Mouse (Mus musculus) hindbrain, embryonic 11.5 days (tissue): ENCODE measurements around the gene Ntmt1. TPM values are rescaled to one million over a fixed set of nuclear protein-coding genes. Genes with fewer than 3 reads are reported as not detected.

ENCODE experiments used
- ATAC-seq: fragments of 200-750 bp; cut with Nextera tagmentation; 2 replicates; pipeline ENCODE4 v1.8.0; 2017; ENCODE audit warnings: mild to moderate bottlenecking, moderate TSS enrichment, moderate library complexity; ENCODE audit not compliant: low FRiP score
- DNase-seq: peaks from one replicate; pipeline ENCODE4 v3.0.0-alpha.2; 2015; ENCODE audit warnings: low spot score
- H3K27ac ChIP-seq: fragments of 300-500 bp; sonication (generic); 2 replicates; pipeline ENCODE4 v1.5.1; 2014; ENCODE audit warnings: mild to moderate bottlenecking, low read depth, low read length
- H3K27me3 ChIP-seq: fragments of 300-500 bp; sonication (generic); 2 replicates; pipeline ENCODE4 v1.6.1; 2014; ENCODE audit warnings: mild to moderate bottlenecking, low read length, moderate library complexity, mixed read lengths; ENCODE audit not compliant: control insufficient read depth, insufficient read depth
- H3K36me3 ChIP-seq: fragments of 300-500 bp; sonication (generic); 2 replicates; pipeline ENCODE4 v1.6.1; 2014; ENCODE audit warnings: mild to moderate bottlenecking, low read length, moderate library complexity, mixed read lengths; ENCODE audit not compliant: control insufficient read depth, insufficient read depth
- H3K4me1 ChIP-seq: fragments of 300-500 bp; sonication (generic); replicated peaks from 2 replicates; pipeline ENCODE4 v1.6.1; 2014; ENCODE audit warnings: low read length, mixed read lengths; ENCODE audit not compliant: control insufficient read depth, insufficient read depth
- H3K4me2 ChIP-seq: fragments of 300-500 bp; sonication (generic); replicated peaks from 2 replicates; pipeline ENCODE4 v1.6.1; 2014; ENCODE audit warnings: mild to moderate bottlenecking, low read depth, low read length
- H3K4me3 ChIP-seq: fragments of 300-500 bp; sonication (generic); 2 replicates; pipeline ENCODE4 v1.5.1; 2014; ENCODE audit warnings: low read depth, low read length
- H3K9ac ChIP-seq: fragments of 300-500 bp; sonication (generic); 2 replicates; pipeline ENCODE4 v1.6.1; 2014; ENCODE audit warnings: low read depth, low read length
- H3K9me3 ChIP-seq: fragments of 300-500 bp; sonication (generic); 2 replicates; pipeline ENCODE4 v1.6.1; 2016; ENCODE audit warnings: low read length; ENCODE audit not compliant: control insufficient read depth
- WGBS: fragments of 180-500 bp; shearing (Covaris S2); extraction: QIAGEN DNeasy Blood & Tissue Kit; methylation state at CpG from one replicate; pipeline ENCODE4 v1.1.7; 2014; 5-methylcytosine and 5-hydroxymethylcytosine counted together
- polyA plus RNA-seq: library from polyadenylated mRNA; unstranded; fragments of >200 nt; fragmentation: Nextera tagmentation; extraction: Ambion mirVana; gene quantifications from 2 replicates; pipeline ENCODE4 v1.2.1, GENCODE M21; 2014

Gene Ntmt1
- polyA plus RNA-seq, 1 experiment from 2014 or later, result 108 TPM

DNA sequence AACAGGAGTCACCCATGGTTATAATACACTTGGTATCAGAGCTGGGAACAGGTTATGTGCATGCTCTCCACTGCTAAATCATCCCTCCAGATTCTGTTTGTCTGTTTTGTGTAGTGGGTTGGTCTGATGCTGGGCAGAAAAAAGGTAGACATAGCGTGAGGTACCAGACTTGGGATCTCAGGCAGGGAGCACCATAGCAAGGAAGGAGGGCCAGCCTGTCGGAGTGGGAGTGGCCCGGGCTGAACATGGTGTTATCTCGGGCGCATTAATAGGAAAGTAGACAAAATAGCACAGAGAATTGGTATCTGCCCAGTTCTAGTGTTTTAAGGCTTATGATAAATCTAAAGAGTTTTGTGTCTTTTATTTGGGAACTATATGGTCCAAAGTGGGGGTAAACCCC lies 39.1 kb upstream of the Ntmt1 start:
- H3K4me2 ChIP-seq, result no peak overlapping the region
- H3K9me3 ChIP-seq, result 0 out of 2 replicates have a peak, but pooled peaks cover 4% of the 10 kb centered on the region
- H3K9ac ChIP-seq, result no peak overlapping the region
- DNase-seq (no peak), ATAC-seq (no peak)
- H3K27me3 ChIP-seq, result no peaks in the 10 kb centered on the region
- no peaks in the 10 kb centered on the region for H3K36me3 ChIP-seq
- peaks cover 16% of the 10 kb centered on the region for H3K4me1 ChIP-seq
- H3K27ac ChIP-seq, result no peak overlapping the region
- H3K4me3 ChIP-seq, result no peak overlapping the region
- WGBS, result 85% methylated on average over 5 of the region's 5 CpGs

DNA sequence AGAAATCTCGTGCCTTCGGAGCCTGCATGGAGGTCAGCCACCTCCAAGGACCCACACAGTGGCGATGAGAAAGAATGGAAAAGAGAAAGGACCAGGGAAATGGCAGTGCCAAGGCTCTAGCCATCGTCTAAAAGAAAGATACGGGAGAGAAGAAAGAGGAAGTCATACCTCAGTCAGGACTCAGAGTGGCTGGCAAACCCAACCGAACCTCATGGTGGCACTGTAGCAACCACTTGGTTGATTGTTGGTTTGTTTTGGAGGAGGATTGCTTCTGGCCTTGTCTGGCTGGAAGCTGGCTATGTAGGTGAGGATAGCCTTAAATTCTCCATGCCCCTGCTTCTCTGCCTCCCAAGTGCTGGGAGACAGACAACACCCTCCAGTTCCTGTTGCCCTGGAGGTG lies 38.4 kb upstream of the Ntmt1 start:
- DNase-seq (no peak), ATAC-seq (no peak)
- WGBS, result 49% methylated on average over 6 of the region's 6 CpGs
- H3K4me2 ChIP-seq, result no peak overlapping the region
- H3K27ac ChIP-seq, result peak overlapping the region; percentile 11; the same call in 1 of the 2 replicates
- no peak overlapping the region for H3K9ac ChIP-seq
- H3K4me3 ChIP-seq, result no peak overlapping the region
- H3K9me3 ChIP-seq, result 0 out of 2 replicates have a peak, but pooled peaks cover 4% of the 10 kb centered on the region
- no peaks in the 10 kb centered on the region for H3K36me3 ChIP-seq
- H3K27me3 ChIP-seq, result no peaks in the 10 kb centered on the region
- H3K4me1 ChIP-seq, result peaks cover 16% of the 10 kb centered on the region

DNA sequence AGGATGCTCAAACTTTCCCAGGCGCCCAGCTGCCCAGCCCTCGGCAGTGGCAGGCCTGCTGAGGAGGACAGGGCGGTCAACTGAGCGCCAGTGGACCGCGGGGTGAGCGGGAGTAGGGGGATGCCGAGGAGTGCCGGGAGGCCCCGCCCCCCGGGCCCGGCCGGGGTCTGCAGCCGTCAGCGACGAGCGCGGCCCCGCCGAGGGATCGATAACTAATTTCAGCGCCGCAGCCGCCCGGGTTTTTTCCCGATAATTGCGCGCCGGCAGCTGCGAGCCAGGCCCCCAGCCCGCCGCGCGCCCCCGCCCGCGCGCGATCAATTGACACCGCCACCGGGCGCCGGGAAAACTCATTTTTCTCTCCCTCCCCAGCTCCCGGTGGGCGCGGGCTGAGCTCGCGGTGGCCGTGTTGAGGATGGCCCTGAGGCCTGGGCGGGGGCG lies 36.2 kb upstream of the Ntmt1 start:
- ATAC-seq, result peak; percentile 72
- peak overlapping the region; percentile 83 for H3K4me2 ChIP-seq
- no peaks in the 10 kb centered on the region for H3K9me3 ChIP-seq
- peak; percentile 74 for DNase-seq
- peak overlapping the region; percentile 89 for H3K27ac ChIP-seq
- H3K4me3 ChIP-seq, result peak overlapping the region; percentile 39
- H3K27me3 ChIP-seq, result no peaks in the 10 kb centered on the region
- H3K4me1 ChIP-seq, result peaks cover 16% of the 10 kb centered on the region
- under 1% methylated on average over 46 of the region's 51 CpGs for WGBS
- H3K9ac ChIP-seq, result peak overlapping the region; percentile 65
- H3K36me3 ChIP-seq, result no peaks in the 10 kb centered on the region

- H3K9me3 ChIP-seq, result no peaks in the 10 kb centered on the region
- H3K4me2 ChIP-seq, result peak overlapping the region; percentile 83
- H3K9ac ChIP-seq, result peak overlapping the region; percentile 65
- H3K27ac ChIP-seq, result peak overlapping the region; percentile 89
- 5% methylated on average over 19 of the region's 19 CpGs for WGBS
- no peaks in the 10 kb centered on the region for H3K27me3 ChIP-seq
- peak; percentile 60 for DNase-seq
- peak overlapping the region; percentile 39 for H3K4me3 ChIP-seq
- peaks cover 16% of the 10 kb centered on the region for H3K4me1 ChIP-seq
- no peaks in the 10 kb centered on the region for H3K36me3 ChIP-seq
- ATAC-seq, result peak; percentile 64; the same call in 1 of the 2 replicates
These were observed 35.7 kb upstream of the Ntmt1 start for GRCm38 (mm10) chr2:30771806-30772460.

GRCm38 (mm10) chr2:30772581-30773312 lies 34.9 kb upstream of the Ntmt1 start:
- H3K4me1 ChIP-seq, result peaks cover 13% of the 10 kb centered on the region
- peak overlapping the region; percentile 89 for H3K27ac ChIP-seq
- no peaks in the 10 kb centered on the region for H3K36me3 ChIP-seq
- H3K9ac ChIP-seq, result no peak overlapping the region
- H3K4me3 ChIP-seq, result no peak overlapping the region
- no peak for DNase-seq
- no peak for ATAC-seq
- no peaks in the 10 kb centered on the region for H3K9me3 ChIP-seq
- WGBS, result 43% methylated on average over 15 of the region's 15 CpGs
- H3K4me2 ChIP-seq, result no peak overlapping the region
- H3K27me3 ChIP-seq, result no peaks in the 10 kb centered on the region

- Histone ChIP-seq H3K4me3 (no peak overlapping the region), H3K4me2 (no peak overlapping the region), H3K4me1 (peaks cover 17% of the 10 kb centered on the region), H3K36me3 (no peaks in the 10 kb centered on the region), H3K9ac (no peak overlapping the region), H3K9me3 (no peaks in the 10 kb centered on the region), H3K27me3 (no peaks in the 10 kb centered on the region), H3K27ac (peak overlapping the region; percentile 54; the same call in 1 of the 2 replicates)
- ATAC-seq (no peak), DNase-seq (no peak)
- 80% methylated on average over 8 of the region's 8 CpGs for WGBS
These were observed 34.2 kb upstream of the Ntmt1 start for GRCm38 (mm10) chr2:30773313-30774005.

DNA sequence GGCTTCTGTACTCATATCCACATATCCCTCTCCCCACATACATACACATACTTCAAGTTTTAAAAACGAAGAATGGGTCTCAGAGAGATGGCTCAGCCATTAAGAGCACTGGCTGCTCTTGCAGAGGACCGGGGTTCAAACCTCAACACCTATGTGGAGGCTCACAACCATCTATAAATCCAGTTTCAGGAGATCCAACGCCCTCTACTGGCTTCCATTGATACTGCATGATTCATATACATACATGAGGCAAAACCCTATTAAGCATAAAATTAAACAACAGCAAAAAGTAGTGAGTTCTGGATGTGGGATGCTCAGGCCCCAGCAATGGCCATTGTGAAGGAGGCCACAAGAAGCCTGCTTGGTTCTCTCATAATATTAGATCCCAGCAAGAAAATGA lies 31.7 kb upstream of the Ntmt1 start:
- Histone ChIP-seq H3K9ac (no peak overlapping the region), H3K36me3 (no peaks in the 10 kb centered on the region), H3K4me2 (no peak overlapping the region), H3K27me3 (no peaks in the 10 kb centered on the region), H3K4me1 (peaks cover 22% of the 10 kb centered on the region), H3K4me3 (no peak overlapping the region), H3K9me3 (no peaks in the 10 kb centered on the region), H3K27ac (no peak overlapping the region)
- ATAC-seq, result no peak
- WGBS, result 53% methylated on average over 3 of the region's 3 CpGs
- no peak for DNase-seq

- Histone ChIP-seq H3K4me2 (no peak overlapping the region), H3K4me3 (no peak overlapping the region), H3K27ac (no peak overlapping the region), H3K9ac (no peak overlapping the region), H3K27me3 (no peaks in the 10 kb centered on the region), H3K36me3 (no peaks in the 10 kb centered on the region), H3K4me1 (peaks cover 15% of the 10 kb centered on the region), H3K9me3 (no peaks in the 10 kb centered on the region)
- 84% methylated on average over 3 of the region's 3 CpGs for WGBS
- ATAC-seq, result no peak
- DNase-seq, result no peak
These were observed 30.4 kb upstream of the Ntmt1 start for GRCm38 (mm10) chr2:30777266-30777665.
